Mouse (Mus musculus): Measurements from ENCODE around the gene Cerk.
"Not testable (repeated sequence)": the region's sequence is repeated elsewhere in the genome, so short reads cannot be mapped to it uniquely, and the experiment has no call there.

Cerk gene

GRCm38 (mm10) chr15:86181941-86182439, 4.0 kb downstream of the Cerk start:
- DNase-seq (ENCODE audit: low read depth) = no peak

- DNase-seq (ENCODE audit: low read depth) = not testable (repeated sequence)
Observed at GRCm38 (mm10) chr15:86181321-86181720, 4.6 kb downstream of the Cerk start.

- DNase-seq (ENCODE audit: low read depth) = no peak
Observed at GRCm38 (mm10) chr15:86180427-86180826, 5.5 kb downstream of the Cerk start.

GRCm38 (mm10) chr15:86178594-86178993, 7.3 kb downstream of the Cerk start:
- DNase-seq (ENCODE audit: low read depth) = no peak

GRCm38 (mm10) chr15:86177703-86178251, 8.2 kb downstream of the Cerk start:
- DNase-seq (ENCODE audit: low read depth) = not testable (repeated sequence)

GRCm38 (mm10) chr15:86176771-86177702, 8.9 kb downstream of the Cerk start:
- no peak for DNase-seq (ENCODE audit: low read depth)

GRCm38 (mm10) chr15:86176166-86176565, 9.8 kb downstream of the Cerk start:
- DNase-seq (ENCODE audit: low read depth) = no peak

- DNase-seq (ENCODE audit: low read depth) = no peak
Observed at GRCm38 (mm10) chr15:86175253-86176050, 10.5 kb downstream of the Cerk start.

GRCm38 (mm10) chr15:86173136-86173985, 12.6 kb downstream of the Cerk start:
- no peak for DNase-seq (ENCODE audit: low read depth)

GRCm38 (mm10) chr15:86172526-86172925, 13.4 kb downstream of the Cerk start:
- DNase-seq (ENCODE audit: low read depth) = no peak

- DNase-seq (ENCODE audit: low read depth) = no peak
Observed at GRCm38 (mm10) chr15:86172124-86172523, 13.8 kb downstream of the Cerk start.

GRCm38 (mm10) chr15:86171316-86171715, 14.6 kb downstream of the Cerk start:
- DNase-seq (ENCODE audit: low read depth) = no peak

- DNase-seq (ENCODE audit: low read depth) = no peak
Observed at GRCm38 (mm10) chr15:86169817-86170110, 16.2 kb downstream of the Cerk start.

- DNase-seq (ENCODE audit: low read depth) = no peak
Observed at GRCm38 (mm10) chr15:86168941-86169816, 16.8 kb downstream of the Cerk start.

GRCm38 (mm10) chr15:86168505-86168867, 17.5 kb downstream of the Cerk start:
- no peak for DNase-seq (ENCODE audit: low read depth)

- no peak for DNase-seq (ENCODE audit: low read depth)
Observed at GRCm38 (mm10) chr15:86167787-86168504, 18.0 kb downstream of the Cerk start.

GRCm38 (mm10) chr15:86167032-86167655, 18.8 kb downstream of the Cerk start:
- DNase-seq (ENCODE audit: low read depth) = no peak

- DNase-seq (ENCODE audit: low read depth) = no peak
Observed at GRCm38 (mm10) chr15:86165811-86166590, 19.9 kb downstream of the Cerk start.

All from fibroblast of lung, adult 2 months (primary cell).